Mouse (Mus musculus): ENCODE measurements around the gene Nudcd2.
"Not testable (repeated sequence)": the region's sequence is repeated elsewhere in the genome, so short reads cannot be mapped to it uniquely, and the experiment has no call there.

The Nudcd2 gene

DNA sequence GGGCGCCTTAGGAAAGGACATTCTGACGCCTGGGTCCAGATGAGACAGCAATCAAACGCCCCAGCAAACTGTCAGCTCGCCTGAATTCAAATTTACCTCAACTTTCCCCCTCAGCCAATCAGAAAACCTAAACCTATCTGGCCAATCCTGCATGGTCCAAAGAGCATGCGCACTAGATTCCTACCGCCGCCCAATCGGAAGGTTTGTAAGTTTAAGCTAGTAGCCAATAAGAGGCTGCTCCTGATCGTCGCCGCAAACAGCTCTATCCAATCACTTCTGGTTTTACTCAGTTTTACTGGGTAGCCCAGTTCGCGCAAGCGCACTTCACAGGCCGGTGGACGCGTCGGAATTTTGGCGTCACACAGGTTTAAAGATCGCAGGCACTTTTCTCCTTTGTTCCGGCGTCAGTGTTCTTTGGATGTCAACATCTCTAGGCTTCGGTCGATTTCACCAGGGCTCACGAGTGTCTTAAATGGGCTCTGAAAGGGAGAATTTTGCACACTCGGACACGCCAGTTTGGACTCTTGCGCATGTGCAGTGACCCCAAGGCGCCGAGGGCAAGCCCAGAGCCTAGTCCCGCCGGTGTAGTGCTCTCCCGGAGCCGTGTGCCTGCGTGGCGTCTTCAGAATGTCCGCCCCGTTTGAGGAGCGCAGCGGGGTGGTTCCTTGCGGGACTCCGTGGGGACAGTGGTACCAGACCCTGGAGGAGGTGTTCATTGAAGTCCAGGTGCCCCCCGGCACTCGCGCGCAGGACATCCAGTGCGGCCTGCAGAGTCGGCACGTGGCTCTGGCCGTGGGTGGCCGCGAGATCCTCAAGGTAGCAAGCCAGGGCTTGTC is at the start of gene Nudcd2, which contains the start of gene Hmmr:
TSS of gene Nudcd2 (plus strand) at position 329 of the 836 bp plus-strand sequence.
TSS of gene Hmmr (minus strand) at position 84 of the 836 bp plus-strand sequence.
- peak; percentile 91 for DNase-seq (ENCODE audit: low spot score)

GRCm38 (mm10) chr11:40690444-40691127 is 42.9 kb upstream of the Nudcd2 start:
- DNase-seq (ENCODE audit: low spot score): no peak

GRCm38 (mm10) chr11:40692101-40692509 is 41.4 kb upstream of the Nudcd2 start:
- DNase-seq (ENCODE audit: low spot score): no peak

- DNase-seq (ENCODE audit: low spot score): peak; percentile 93
Observed at GRCm38 (mm10) chr11:40692511-40693365, 40.7 kb upstream of the Nudcd2 start.

- DNase-seq (ENCODE audit: low spot score): peak; percentile 85
Observed at GRCm38 (mm10) chr11:40693366-40693951, 40.0 kb upstream of the Nudcd2 start.

DNA sequence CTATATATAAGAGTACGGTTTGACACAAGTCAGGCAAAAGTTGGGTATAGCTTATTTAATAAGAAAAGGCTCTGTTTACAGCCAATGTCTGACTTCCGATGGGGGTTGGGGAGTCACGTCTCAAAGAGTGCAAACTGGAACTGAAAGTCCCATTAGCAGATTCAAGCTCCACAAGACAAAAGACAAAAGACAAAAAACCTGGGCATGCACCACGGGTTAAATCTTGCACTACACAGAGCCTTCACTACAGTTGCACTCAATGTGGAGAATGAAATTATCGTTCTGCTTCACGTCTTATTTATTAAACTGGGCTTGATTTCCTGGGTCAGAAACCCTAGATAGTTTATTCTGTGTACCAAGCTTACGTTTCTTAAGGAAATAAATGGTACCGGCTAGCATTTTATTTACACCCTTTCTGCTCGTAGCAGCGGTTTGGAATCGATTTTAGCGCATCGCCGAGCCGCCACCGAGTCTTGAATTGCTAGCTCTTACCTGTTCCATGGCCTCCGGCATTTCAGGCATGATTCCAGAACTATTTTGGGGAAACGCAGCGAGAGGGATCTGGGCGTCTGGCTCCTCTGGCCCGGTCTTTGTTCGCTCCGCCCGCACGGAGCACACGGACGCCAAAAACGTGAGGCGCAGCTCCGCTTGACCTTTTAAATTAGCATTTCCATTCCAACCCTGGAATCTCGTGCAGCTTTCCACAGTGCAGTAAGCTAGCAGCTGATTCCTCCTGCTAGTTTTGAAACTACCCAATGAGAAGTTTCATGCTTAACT is 39.0 kb upstream of the Nudcd2 start:
- peak; percentile 70 for DNase-seq (ENCODE audit: low spot score)

GRCm38 (mm10) chr11:40695103-40695502 is 38.4 kb upstream of the Nudcd2 start, which contains the start of gene Mat2b:
TSS of gene Mat2b (minus strand) at chr11:40695203.
- DNase-seq (ENCODE audit: low spot score): no peak

DNA sequence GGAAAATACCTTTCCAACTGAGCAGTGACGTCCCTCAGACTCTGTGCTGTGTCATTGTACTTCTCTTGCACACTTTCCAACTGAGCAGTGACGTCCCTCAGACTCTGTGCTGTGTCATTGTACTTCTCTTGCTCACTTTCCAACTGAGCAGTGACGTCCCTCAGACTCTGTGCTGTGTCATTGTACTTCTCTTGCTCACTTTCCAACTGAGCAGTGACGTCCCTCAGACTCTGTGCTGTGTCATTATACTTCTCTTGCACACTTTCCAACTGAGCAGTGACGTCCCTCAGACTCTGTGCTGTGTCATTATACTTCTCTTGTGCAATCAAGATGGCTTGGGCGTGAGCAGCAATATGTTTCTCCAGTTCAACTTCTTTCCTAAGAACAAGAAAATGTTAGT is 23.6 kb upstream of the Nudcd2 start:
- DNase-seq (ENCODE audit: low spot score): not testable (repeated sequence)

DNA sequence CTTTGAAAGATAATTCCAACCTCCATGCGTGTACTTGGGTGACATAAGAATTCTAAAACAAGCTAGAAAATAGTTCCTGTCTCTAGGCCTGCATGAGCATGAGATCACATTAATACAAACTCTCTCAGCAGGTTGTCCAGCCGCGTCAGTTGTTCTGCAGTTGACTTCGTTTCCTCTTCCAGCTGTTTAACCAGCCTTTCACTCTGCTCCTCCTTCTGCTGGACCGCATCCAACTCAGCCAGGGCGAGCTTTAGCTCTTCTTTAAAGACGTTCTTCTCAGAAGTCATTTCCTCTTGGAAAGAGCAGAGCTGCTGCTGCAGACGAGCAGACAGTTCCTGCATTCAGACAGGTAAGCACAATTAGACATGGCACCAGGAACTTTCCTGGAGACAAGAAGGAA is 19.6 kb upstream of the Nudcd2 start:
- no peak for DNase-seq (ENCODE audit: low spot score)

GRCm38 (mm10) chr11:40715524-40715923 is 17.9 kb upstream of the Nudcd2 start:
- DNase-seq (ENCODE audit: low spot score): no peak

GRCm38 (mm10) chr11:40718324-40718723 is 15.1 kb upstream of the Nudcd2 start:
- no peak for DNase-seq (ENCODE audit: low spot score)

DNA sequence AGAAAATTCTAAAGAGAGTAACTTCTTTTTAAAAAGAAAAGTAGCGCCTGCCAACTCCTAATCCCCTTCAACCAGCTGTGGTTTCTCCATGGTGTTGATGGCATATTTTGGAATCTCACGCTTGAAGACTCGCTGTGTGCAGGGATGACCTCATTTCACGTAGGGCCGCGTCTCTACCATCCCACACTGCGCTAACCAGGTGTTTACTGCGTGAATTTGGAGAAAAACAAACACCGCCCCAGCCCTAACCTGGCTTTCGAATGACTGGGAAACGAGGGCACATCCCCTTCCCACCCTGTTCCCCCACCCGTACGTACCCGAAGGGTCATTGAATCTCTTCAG is 499 bp upstream of the Nudcd2 start:
- no peak for DNase-seq (ENCODE audit: low spot score)

- no peak for DNase-seq (ENCODE audit: low spot score)
Observed at GRCm38 (mm10) chr11:40734251-40734752, 835 bp downstream of the Nudcd2 start.

- no peak for DNase-seq (ENCODE audit: low spot score)
Observed at GRCm38 (mm10) chr11:40737369-40737768, 3.9 kb downstream of the Nudcd2 start.

DNA sequence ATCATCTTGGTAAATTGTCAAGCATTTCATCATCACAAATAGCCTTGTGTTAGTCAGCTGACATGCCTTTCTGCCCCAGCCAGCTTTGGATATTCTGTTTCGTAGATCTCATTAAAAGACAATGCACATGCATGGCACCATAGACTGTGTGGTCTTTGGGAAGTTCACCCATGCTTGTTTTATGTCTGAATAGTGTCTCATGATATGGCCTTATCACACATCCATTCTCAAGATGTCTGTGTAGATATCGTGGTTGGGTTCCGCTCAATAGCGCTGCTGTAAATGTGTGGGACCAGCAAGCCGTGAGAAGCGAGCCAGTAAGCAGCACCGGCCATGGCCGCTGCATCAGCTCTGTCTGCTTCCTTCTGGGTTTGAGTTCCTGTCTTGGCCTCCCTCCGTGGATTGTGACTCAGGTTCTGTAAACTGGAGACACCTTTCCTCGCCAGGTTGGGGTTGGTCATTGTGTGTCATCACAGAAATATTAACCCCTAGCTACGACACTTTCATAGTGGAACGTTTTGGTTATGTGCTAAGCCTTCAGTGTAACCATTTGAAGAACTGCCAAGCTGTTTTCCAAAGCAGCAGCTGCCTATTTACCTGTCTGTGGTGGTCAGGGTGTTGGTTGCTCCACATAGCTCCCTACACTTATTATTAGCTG is 8.3 kb downstream of the Nudcd2 start:
- no peak for DNase-seq (ENCODE audit: low spot score)

DNA sequence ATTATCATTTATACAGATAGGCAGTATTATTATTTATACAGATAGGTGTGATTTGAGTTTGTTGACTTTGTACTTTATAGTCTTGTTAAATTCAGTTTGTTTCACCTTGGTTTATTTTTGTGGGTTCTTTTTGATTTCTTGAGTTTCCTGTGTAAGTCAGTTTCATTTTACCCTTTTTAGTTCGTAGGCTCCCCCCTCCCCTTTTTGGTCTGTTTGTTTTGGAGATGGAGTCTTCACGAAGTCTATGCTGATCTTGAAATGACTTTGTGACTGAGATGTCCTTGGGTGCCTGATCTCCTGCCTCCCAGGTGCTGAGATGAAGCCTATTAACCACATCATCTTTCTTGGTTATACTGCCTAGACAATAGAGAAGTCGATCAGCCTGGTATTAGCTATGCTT is 10.9 kb downstream of the Nudcd2 start:
- no peak for DNase-seq (ENCODE audit: low spot score)

DNA sequence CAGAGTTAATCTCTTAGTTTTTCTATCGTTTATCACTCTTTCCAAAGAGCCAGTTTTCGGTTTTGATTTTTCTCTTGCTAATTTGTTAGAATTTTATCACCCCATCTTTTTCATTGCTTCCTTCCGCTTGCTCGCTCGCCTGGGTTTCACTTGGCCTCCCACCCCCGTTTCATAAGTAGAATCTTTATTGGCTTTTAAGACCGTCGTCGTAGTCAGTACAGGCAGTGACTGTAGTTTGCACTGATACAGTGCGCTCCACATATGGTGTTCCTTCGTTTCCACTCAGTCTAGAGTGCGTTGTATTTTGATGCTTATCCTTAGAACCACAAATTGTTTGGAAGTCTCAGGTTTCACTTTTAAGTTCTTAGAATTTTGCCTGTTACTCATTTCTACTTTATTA is 12.9 kb downstream of the Nudcd2 start:
- DNase-seq (ENCODE audit: low spot score): no peak

- no peak for DNase-seq (ENCODE audit: low spot score)
Observed at GRCm38 (mm10) chr11:40747716-40748115, 14.2 kb downstream of the Nudcd2 start.

- DNase-seq (ENCODE audit: low spot score): no peak
Observed at GRCm38 (mm10) chr11:40753836-40754235, 20.4 kb downstream of the Nudcd2 start.

DNA sequence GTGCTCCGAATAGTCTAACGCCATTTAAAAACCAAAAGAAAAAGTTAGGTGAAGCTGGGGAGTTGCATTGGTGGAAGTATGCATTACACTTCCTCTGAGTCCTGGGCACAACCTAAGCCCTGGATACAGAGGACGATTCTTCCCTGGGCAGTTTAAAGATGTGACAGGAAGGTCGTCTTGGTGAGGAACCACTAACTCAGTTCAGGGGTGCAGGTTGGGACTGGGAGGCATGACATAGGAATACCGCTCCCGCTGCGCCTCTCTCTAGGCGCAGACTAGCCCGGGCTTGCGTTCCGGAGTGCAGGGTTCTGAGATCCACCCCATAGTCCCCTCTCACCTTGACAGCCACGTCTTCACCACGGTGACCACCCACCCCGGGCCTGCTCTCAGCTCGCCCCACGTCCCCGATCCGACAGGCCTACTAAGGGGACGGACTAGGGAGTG is 21.2 kb downstream of the Nudcd2 start:
- no peak for DNase-seq (ENCODE audit: low spot score)
